Mouse (Mus musculus) layer of hippocampus, adult 8-10 months (tissue): Measurements from ENCODE around the gene Mlst8. TPM values are rescaled to one million over a fixed set of nuclear protein-coding genes. Genes with fewer than 3 reads are reported as not detected.

Source experiments
- DNase-seq, 2 experiments: peaks; one replicate each; pipeline ENCODE4 v3.0.0; 2022; ENCODE audit warnings: low spot score in 2 of 2
- total RNA-seq, 4 experiments: library from RNA; stranded (reverse); gene quantifications; 2 replicates each; pipeline ENCODE4 v1.2.4; 2022

The Mlst8 gene
- total RNA-seq = 10 to 100 TPM; 39.7 to 43.9 (median 41.9) TPM

- peak; percentile 95 to 98 for DNase-seq
Observed at GRCm38 (mm10) chr17:24478663-24479380, at the start of gene Mlst8. Gene Mlst8 (minus strand): TSS chr17:24479078.

- no peak for DNase-seq
Observed at GRCm38 (mm10) chr17:24528560-24528918, 49.7 kb upstream of the Mlst8 start.

GRCm38 (mm10) chr17:24527723-24528559 lies 49.1 kb upstream of the Mlst8 start, which contains the start of gene Traf7:
Gene Traf7 (minus strand): TSS chr17:24527938.
- DNase-seq = peak; percentile 94 to 99

- DNase-seq = no peak
Observed at GRCm38 (mm10) chr17:24527315-24527714, 48.4 kb upstream of the Mlst8 start.

GRCm38 (mm10) chr17:24524734-24525133 lies 45.9 kb upstream of the Mlst8 start:
- no peak for DNase-seq

GRCm38 (mm10) chr17:24520450-24520849 lies 41.6 kb upstream of the Mlst8 start:
- DNase-seq = no peak

- DNase-seq = no peak
Observed at GRCm38 (mm10) chr17:24514270-24515257, 35.7 kb upstream of the Mlst8 start.

- DNase-seq = peak in 1 of 2 experiments; percentile 77
Observed at GRCm38 (mm10) chr17:24513609-24514008, 34.7 kb upstream of the Mlst8 start.

- DNase-seq = no peak
Observed at GRCm38 (mm10) chr17:24507806-24508460, 29.1 kb upstream of the Mlst8 start.

GRCm38 (mm10) chr17:24507129-24507664 lies 28.3 kb upstream of the Mlst8 start:
- DNase-seq = no peak

GRCm38 (mm10) chr17:24506332-24507070 lies 27.6 kb upstream of the Mlst8 start:
- no peak for DNase-seq

- no peak for DNase-seq
Observed at GRCm38 (mm10) chr17:24505286-24505955, 26.5 kb upstream of the Mlst8 start.

- DNase-seq = no peak
Observed at GRCm38 (mm10) chr17:24504085-24504484, 25.2 kb upstream of the Mlst8 start.

- DNase-seq = no peak
Observed at GRCm38 (mm10) chr17:24502208-24502607, 23.3 kb upstream of the Mlst8 start.

- DNase-seq = no peak
Observed at GRCm38 (mm10) chr17:24496026-24496425, 17.1 kb upstream of the Mlst8 start.

- peak; percentile 80 to 84 for DNase-seq
Observed at GRCm38 (mm10) chr17:24495443-24495842, 16.6 kb upstream of the Mlst8 start.

GRCm38 (mm10) chr17:24494627-24495335 lies 15.9 kb upstream of the Mlst8 start:
- no peak for DNase-seq

GRCm38 (mm10) chr17:24490399-24490798 lies 11.5 kb upstream of the Mlst8 start:
- no peak for DNase-seq
